Mouse (Mus musculus) erythroblast, embryonic 14.5 days (primary cell): Measurements from ENCODE around the gene Tmem74b. TPM values are rescaled to one million over a fixed set of nuclear protein-coding genes. Genes with fewer than 3 reads are reported as not detected.

ENCODE experiments used
- H3K27me3 ChIP-seq: 2 replicates; pipeline ENCODE4 v1.6.1; 2012; ENCODE audit warnings: inconsistent platforms; ENCODE audit not compliant: control insufficient read depth
- H3K36me3 ChIP-seq: 2 replicates; pipeline ENCODE4 v1.6.1; 2012; ENCODE audit warnings: mild to moderate bottlenecking, inconsistent platforms; ENCODE audit not compliant: control insufficient read depth
- H3K4me1 ChIP-seq: 2 replicates; pipeline ENCODE4 v1.6.1; 2012; ENCODE audit warnings: inconsistent platforms; ENCODE audit not compliant: control insufficient read depth
- H3K4me3 ChIP-seq: replicated peaks from 2 replicates; pipeline ENCODE3; 2012; ENCODE audit warnings: moderate library complexity, mild to moderate bottlenecking, inconsistent platforms
- H3K9me3 ChIP-seq: 2 replicates; pipeline ENCODE4 v1.6.1; 2012; ENCODE audit warnings: low read length, inconsistent platforms, mixed read lengths; ENCODE audit not compliant: control insufficient read depth
- GATA1 ChIP-seq: IDR thresholded peaks from 2 replicates; pipeline ENCODE4 v1.6.1; 2012; ENCODE audit warnings: low read length, inconsistent platforms, mixed read lengths
- TAL1 ChIP-seq: IDR thresholded peaks from 3 replicates; pipeline ENCODE4 v1.6.1; 2012; ENCODE audit warnings: low read length, inconsistent platforms, mixed read lengths
- polyA plus RNA-seq: library from polyadenylated mRNA; stranded (reverse); fragments of >175 nt; gene quantifications from 2 replicates; pipeline ENCODE4 v1.2.3, GENCODE M21; 2012

The Tmem74b gene
- not detected in 2 replicates for polyA plus RNA-seq

GRCm38 (mm10) chr2:151701231-151702145, at the start of gene Tmem74b:
Gene Tmem74b, plus strand, starts transcription at chr2:151702008.
- Histone ChIP-seq H3K4me3 (no peak within 1 kb of the TSS), H3K4me1 (no peaks in the 10 kb centered on the region), H3K9me3 (peaks cover 2% of the 10 kb centered on the region; the same call in 1 of the 2 replicates), H3K36me3 (no peaks in the 10 kb centered on the region), H3K27me3 (peaks cover 63% of the 10 kb centered on the region)
- TF ChIP-seq GATA1 (no peak), TAL1 (no peak)

GRCm38 (mm10) chr2:151652053-151652452, 49.8 kb upstream of the Tmem74b start:
- no peaks in the 10 kb centered on the region for H3K4me1 ChIP-seq
- no peaks in the 10 kb centered on the region for H3K9me3 ChIP-seq
- no peaks in the 10 kb centered on the region for H3K36me3 ChIP-seq
- TF ChIP-seq GATA1 = no peak
- TF ChIP-seq TAL1 = no peak
- H3K27me3 ChIP-seq = no peaks in the 10 kb centered on the region
- H3K4me3 ChIP-seq = no peak overlapping the region

GRCm38 (mm10) chr2:151668433-151668832, 33.4 kb upstream of the Tmem74b start, which contains the start of gene Rad21l:
Gene Rad21l, minus strand, starts transcription at chr2:151668533.
- H3K36me3 ChIP-seq = no peaks in the 10 kb centered on the region
- peaks cover 6% of the 10 kb centered on the region for H3K27me3 ChIP-seq
- TF ChIP-seq TAL1 (no peak), GATA1 (no peak)
- H3K4me1 ChIP-seq = peaks cover 8% of the 10 kb centered on the region
- H3K9me3 ChIP-seq = peaks cover 9% of the 10 kb centered on the region
- H3K4me3 ChIP-seq = no peak within 1 kb of the TSS

- Histone ChIP-seq H3K4me1 (peaks cover 8% of the 10 kb centered on the region), H3K36me3 (no peaks in the 10 kb centered on the region), H3K9me3 (peaks cover 9% of the 10 kb centered on the region), H3K27me3 (peaks cover 6% of the 10 kb centered on the region), H3K4me3 (no peak overlapping the region)
- TF ChIP-seq GATA1 (no peak), TAL1 (no peak)
These were observed 31.5 kb upstream of the Tmem74b start for GRCm38 (mm10) chr2:151670026-151670967.

GRCm38 (mm10) chr2:151670968-151671329, 30.9 kb upstream of the Tmem74b start:
- TF ChIP-seq TAL1 (no peak), GATA1 (no peak)
- peaks cover 8% of the 10 kb centered on the region for H3K4me1 ChIP-seq
- H3K27me3 ChIP-seq = peaks cover 6% of the 10 kb centered on the region

GRCm38 (mm10) chr2:151676234-151676633, 25.6 kb upstream of the Tmem74b start:
- Histone ChIP-seq H3K27me3 (0 out of 2 replicates have a peak, but pooled peaks cover 3% of the 10 kb centered on the region), H3K4me1 (no peaks in the 10 kb centered on the region), H3K4me3 (no peak overlapping the region), H3K36me3 (no peaks in the 10 kb centered on the region), H3K9me3 (no peaks in the 10 kb centered on the region)
- no peak for TF ChIP-seq TAL1
- no peak for TF ChIP-seq GATA1

More at GRCm38 (mm10) chr2:151670968-151671329, 30.9 kb upstream of the Tmem74b start:
- H3K9me3 ChIP-seq = peaks cover 9% of the 10 kb centered on the region
- no peak overlapping the region for H3K4me3 ChIP-seq
- no peaks in the 10 kb centered on the region for H3K36me3 ChIP-seq

GRCm38 (mm10) chr2:151682357-151682756, 19.5 kb upstream of the Tmem74b start:
- no peaks in the 10 kb centered on the region for H3K4me1 ChIP-seq
- H3K4me3 ChIP-seq = no peak overlapping the region
- no peaks in the 10 kb centered on the region for H3K9me3 ChIP-seq
- TF ChIP-seq GATA1 = no peak
- TF ChIP-seq TAL1 = no peak
- H3K27me3 ChIP-seq = 0 out of 2 replicates have a peak, but pooled peaks cover 3% of the 10 kb centered on the region
- no peaks in the 10 kb centered on the region for H3K36me3 ChIP-seq

GRCm38 (mm10) chr2:151682976-151683375, 18.8 kb upstream of the Tmem74b start:
- Histone ChIP-seq H3K4me1 (no peaks in the 10 kb centered on the region), H3K4me3 (no peak overlapping the region), H3K36me3 (no peaks in the 10 kb centered on the region), H3K27me3 (0 out of 2 replicates have a peak, but pooled peaks cover 3% of the 10 kb centered on the region), H3K9me3 (no peaks in the 10 kb centered on the region)
- TF ChIP-seq GATA1 (no peak), TAL1 (no peak)
